In the genomic region with DNA sequence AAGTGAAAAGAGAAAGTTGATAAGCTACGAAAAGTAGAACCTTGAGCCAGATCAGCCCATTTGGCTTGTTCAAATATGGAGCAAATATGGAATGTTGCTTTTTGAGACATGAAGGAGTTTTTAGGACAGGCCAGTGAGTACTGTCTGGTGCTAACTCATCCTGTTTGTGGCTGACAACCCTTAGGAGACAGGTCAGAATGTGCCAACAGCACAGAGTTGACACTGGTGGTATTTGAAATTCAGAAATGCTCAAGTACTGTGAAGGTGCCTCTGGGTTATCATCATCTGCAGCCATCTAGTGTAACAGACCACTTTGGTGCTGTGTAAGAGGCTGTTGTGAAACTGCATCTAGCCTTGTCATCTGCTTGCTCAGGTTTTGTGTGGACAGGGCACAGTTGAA, we compare ENCODE assay signal across 9 mouse cellular contexts. TPM values are rescaled to one million over a fixed set of nuclear protein-coding genes. Genes with fewer than 3 reads are reported as not detected.
DNase-seq lines count a peak whose midpoint lies in the region; ATAC-seq and TF ChIP-seq lines count a peak whose summit lies in the region.
"Had no signal": no experiment of that assay in that cellular context is flagged by ENCODE, and none has a peak within 500 bp of the region (broad histone marks: within the 10 kb centered on the region; RNA-seq: fewer than 3 reads in every experiment).

No protein-coding gene starts in this region.

- H3K27me3 ChIP-seq in kidney, embryonic 14.5 days (ENCODE audit: control insufficient read depth, insufficient read depth, low read length) = 0 out of 2 replicates have a peak, but pooled peaks cover 4% of the 10 kb centered on the region
- 0 out of 2 replicates have a peak, but pooled peaks cover 4% of the 10 kb centered on the region for H3K27me3 ChIP-seq in embryonic facial prominence, embryonic 12.5 days
- 0 out of 2 replicates have a peak, but pooled peaks cover 3% of the 10 kb centered on the region for H3K27me3 ChIP-seq in intestine, embryonic 14.5 days (replicated peaks; ENCODE audit: control insufficient read depth, insufficient read depth, low read length)
- no peaks in the 10 kb centered on the region for H3K27me3 ChIP-seq in midbrain, postnatal 0 days (ENCODE audit: insufficient read depth, low read length)

- H3K9ac ChIP-seq in kidney, embryonic 14.5 days (ENCODE audit: low read depth, low read length) = no peak overlapping the region
- no peak overlapping the region for H3K9ac ChIP-seq in embryonic facial prominence, embryonic 12.5 days
- 0 out of 2 replicates have a peak overlapping the region, but pooled peaks have one; percentile 87 for H3K9ac ChIP-seq in intestine, embryonic 14.5 days (ENCODE audit: low read length)
- 0 out of 2 replicates have a peak overlapping the region, but pooled peaks have one; percentile 37 for H3K9ac ChIP-seq in midbrain, postnatal 0 days (replicated peaks; ENCODE audit: low read length, poor library complexity, severe bottlenecking)

- no peak overlapping the region for H3K27ac ChIP-seq in kidney, embryonic 14.5 days (ENCODE audit: low read depth, low read length)
- H3K27ac ChIP-seq in embryonic facial prominence, embryonic 12.5 days = no peak overlapping the region
- no peak overlapping the region for H3K27ac ChIP-seq in intestine, embryonic 14.5 days (ENCODE audit: low read depth)
- H3K27ac ChIP-seq in midbrain, postnatal 0 days (ENCODE audit: low read depth, low read length) = no peak overlapping the region

- H3K9me3 ChIP-seq in kidney, embryonic 14.5 days (ENCODE audit: control insufficient read depth, low read length) = no peaks in the 10 kb centered on the region
- H3K9me3 ChIP-seq in embryonic facial prominence, embryonic 12.5 days = no peaks in the 10 kb centered on the region
- H3K9me3 ChIP-seq in intestine, embryonic 14.5 days (ENCODE audit: control insufficient read depth, low read length) = no peaks in the 10 kb centered on the region
- H3K9me3 ChIP-seq in midbrain, postnatal 0 days (ENCODE audit: low read length) = no peaks in the 10 kb centered on the region

- H3K4me1 ChIP-seq in kidney, embryonic 14.5 days (ENCODE audit: control insufficient read depth, insufficient read depth, low read length) = 0 out of 2 replicates have a peak, but pooled peaks cover 2% of the 10 kb centered on the region
- H3K4me1 ChIP-seq in embryonic facial prominence, embryonic 12.5 days = peaks cover 5% of the 10 kb centered on the region; the same call in 1 of the 2 replicates
- no peaks in the 10 kb centered on the region; the same call in 1 of the 2 replicates for H3K4me1 ChIP-seq in intestine, embryonic 14.5 days (replicated peaks; ENCODE audit: control insufficient read depth, insufficient read depth, low read length)
- H3K4me1 ChIP-seq in midbrain, postnatal 0 days (ENCODE audit: insufficient read depth, low read length) = 0 out of 2 replicates have a peak, but pooled peaks cover 5% of the 10 kb centered on the region

- peak overlapping the region; percentile 66; the same call in 1 of the 2 replicates for H3K4me2 ChIP-seq in kidney, embryonic 14.5 days (replicated peaks; ENCODE audit: low read depth, low read length)
- H3K4me2 ChIP-seq in embryonic facial prominence, embryonic 12.5 days (replicated peaks) = peak overlapping the region; percentile 74
- H3K4me2 ChIP-seq in intestine, embryonic 14.5 days (ENCODE audit: low read length) = peak overlapping the region; percentile 61
- peak overlapping the region; percentile 68 for H3K4me2 ChIP-seq in midbrain, postnatal 0 days (ENCODE audit: low read depth, low read length, poor library complexity, severe bottlenecking)

- H3K36me3 ChIP-seq in kidney, embryonic 14.5 days (ENCODE audit: control insufficient read depth, insufficient read depth, low read length) = no peaks in the 10 kb centered on the region
- H3K36me3 ChIP-seq in embryonic facial prominence, embryonic 12.5 days = no peaks in the 10 kb centered on the region
- no peaks in the 10 kb centered on the region for H3K36me3 ChIP-seq in intestine, embryonic 14.5 days (ENCODE audit: control insufficient read depth, insufficient read depth, low read length)
- no peaks in the 10 kb centered on the region for H3K36me3 ChIP-seq in midbrain, postnatal 0 days (ENCODE audit: insufficient read depth, low read length)
- H3K36me3 ChIP-seq: G1E had no signal

- intact Hi-C loops in gastrocnemius, postnatal 36 days (cut with DNase I) = loop anchor here (10.0 kb wide), 1 partner anchor 284 kb away; no protein-coding TSS in a partner anchor

- no peak for TF ChIP-seq CTCF in midbrain, postnatal 0 days (IDR thresholded peaks at IDR 0.05)

- no peak for DNase-seq in kidney, postnatal 25 days
- DNase-seq in intestine, embryonic 14.5 days (ENCODE audit: low spot score) = no peak
- DNase-seq in midbrain, postnatal 0 days (ENCODE audit: low spot score) = no peak
- no peak for DNase-seq in frontal cortex, postnatal 25 days (ENCODE audit: low spot score in 2 of 2)
- DNase-seq in thymus, postnatal 25 days = no peak
- no peak for DNase-seq in gastrocnemius, postnatal 36 days

- no peak for ATAC-seq in kidney, embryonic 14.5 days (ENCODE audit: low FRiP score, low TSS enrichment)
- no peak for ATAC-seq in embryonic facial prominence, embryonic 12.5 days (ENCODE audit: insufficient number of reproducible peaks, insufficient read depth, low FRiP score, low TSS enrichment)
- ATAC-seq in intestine, embryonic 14.5 days (replicated peaks; ENCODE audit: low FRiP score, low TSS enrichment, low read depth) = no peak
- no peak for ATAC-seq in midbrain, postnatal 0 days (ENCODE audit: low FRiP score)

- peak overlapping the region; percentile 75; the same call in 1 of the 2 replicates for H3K4me3 ChIP-seq in kidney, embryonic 14.5 days (ENCODE audit: low read length)
- H3K4me3 ChIP-seq in embryonic facial prominence, embryonic 12.5 days = peak overlapping the region; percentile 80; the same call in 1 of the 2 replicates
- H3K4me3 ChIP-seq in intestine, embryonic 14.5 days (ENCODE audit: low read depth, low read length) = peak overlapping the region; percentile 84
- peak overlapping the region; percentile 95 for H3K4me3 ChIP-seq in midbrain, postnatal 0 days (ENCODE audit: low read depth, low read length)

- 87% methylated on average over 1 of the region's 1 CpGs for WGBS in kidney, embryonic 14.5 days
- WGBS in embryonic facial prominence, embryonic 12.5 days = 81% methylated on average over 1 of the region's 1 CpGs
- 72% methylated on average over 1 of the region's 1 CpGs for WGBS in intestine, embryonic 14.5 days
- 81% methylated on average over 1 of the region's 1 CpGs for WGBS in midbrain, postnatal 0 days

RNA-seq across cellular contexts. Expression of a gene that starts 1.5 kb away (rescaled TPM):
- 3.1 and 5.6 TPM in 2 replicates for polyA plus RNA-seq in kidney, embryonic 14.5 days (2014; fragmentation: Nextera tagmentation; extraction: Ambion mirVana)
- 5.9 and 6.1 TPM in 2 replicates for polyA plus RNA-seq in embryonic facial prominence, embryonic 12.5 days (2016; fragmentation: Nextera tagmentation; extraction: Ambion mirVana)
- polyA plus RNA-seq in intestine, embryonic 14.5 days (2014; fragmentation: Nextera tagmentation; extraction: Ambion mirVana) = 6.7 and 7.6 TPM in 2 replicates
- total RNA-seq in midbrain, postnatal 0 days (2014; rRNA removed) = 43.2 and 52.1 TPM in 2 replicates
- 7.1 and 8.8 TPM in 2 replicates for polyA plus RNA-seq in midbrain, postnatal 0 days (2015; fragmentation: Nextera tagmentation; extraction: Ambion mirVana)
- 10 to 100 TPM; 27.5 to 31.2 TPM for total RNA-seq in gastrocnemius, postnatal 36 days (2021)
- polyA plus RNA-seq: G1E had no signal

Comparison
In these comparisons a context has a peak if more than half of its experiments do, and no peak if none do; other contexts are left out.
1. H3K9ac ChIP-seq: peak in intestine, embryonic 14.5 days (single experiment) and midbrain, postnatal 0 days (single experiment); none in kidney, embryonic 14.5 days (single experiment) and embryonic facial prominence, embryonic 12.5 days (single experiment).
2. Peak in every context shown above with its lines, with median percentiles within 50 percentile points of each other: H3K4me2 ChIP-seq and H3K4me3 ChIP-seq.